Mouse (Mus musculus) bone marrow macrophage, adult 2 months (primary cell): ENCODE results near the gene Lgi4. TPM values are rescaled to one million over a fixed set of nuclear protein-coding genes. Genes with fewer than 3 reads are reported as not detected.
A peak's percentile ranks its signal among the peaks of the same experiment; 100 is the strongest.

Source experiments
- H3K27ac ChIP-seq: 2 replicates; pipeline ENCODE4 v1.5.1; 2012; ENCODE audit warnings: low read depth, low read length; ENCODE audit not compliant: insufficient read depth
- H3K4me1 ChIP-seq: 2 replicates; pipeline ENCODE4 v1.6.1; 2012; ENCODE audit warnings: low read length; ENCODE audit not compliant: control insufficient read depth, insufficient read depth
- H3K4me3 ChIP-seq: 2 replicates; pipeline ENCODE4 v1.5.1; 2012; ENCODE audit warnings: mild to moderate bottlenecking, low read length, moderate library complexity; ENCODE audit not compliant: insufficient read depth
- CTCF ChIP-seq: IDR thresholded peaks from 2 replicates; pipeline ENCODE4 v1.5.1; 2012; ENCODE audit warnings: low read depth, mild to moderate bottlenecking, low read length, moderate library complexity
- POLR2A ChIP-seq: IDR thresholded peaks from 2 replicates; pipeline ENCODE4 v1.6.1; 2012; ENCODE audit warnings: mild to moderate bottlenecking, low read depth, low read length, borderline replicate concordance
- polyA plus RNA-seq: library from polyadenylated mRNA; stranded (reverse); fragments of >200 nt; gene quantifications from 2 replicates; pipeline ENCODE4 v1.2.4, GENCODE M21; 2012; ENCODE audit not compliant: missing spikeins, insufficient read depth, insufficient read length

The Lgi4 gene
- polyA plus RNA-seq, 1 experiment: 0.78 TPM

- H3K27ac ChIP-seq: no peak overlapping the region
These were observed 22.2 kb upstream of the Lgi4 start for GRCm38 (mm10) chr7:31036917-31037316.

GRCm38 (mm10) chr7:31037675-31038074, 21.5 kb upstream of the Lgi4 start:
- TF ChIP-seq POLR2A: no peak
- TF ChIP-seq CTCF: no peak
- Histone ChIP-seq H3K27ac (no peak overlapping the region), H3K4me1 (peaks cover 54% of the 10 kb centered on the region), H3K4me3 (0 out of 2 replicates have a peak overlapping the region, but pooled peaks have one; percentile 5)

More at GRCm38 (mm10) chr7:31036917-31037316, 22.2 kb upstream of the Lgi4 start:
- Histone ChIP-seq H3K4me3 (no peak overlapping the region), H3K4me1 (peaks cover 58% of the 10 kb centered on the region)
- TF ChIP-seq CTCF: no peak
- TF ChIP-seq POLR2A: no peak

DNA sequence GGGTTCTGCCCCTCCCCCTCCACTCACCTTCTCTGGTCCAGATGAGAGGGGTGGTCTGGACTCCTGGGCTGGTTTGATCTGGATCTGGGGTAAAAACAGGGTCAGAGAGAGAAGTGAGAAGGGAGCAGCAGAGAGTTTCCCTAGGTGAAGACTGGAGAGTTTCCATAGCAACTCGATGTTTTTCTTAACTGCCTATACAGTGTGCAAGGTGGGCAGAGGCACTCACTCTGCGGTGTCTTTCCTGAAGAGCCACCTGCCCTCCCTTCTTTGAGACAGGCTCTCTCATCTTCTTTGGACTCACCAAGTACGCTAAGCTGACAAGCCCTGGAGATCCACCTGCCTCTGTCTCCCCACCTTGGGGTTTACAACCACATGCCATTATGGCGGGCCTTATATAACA, 20.1 kb upstream of the Lgi4 start:
- TF ChIP-seq POLR2A: no peak
- TF ChIP-seq CTCF: no peak
- peaks cover 43% of the 10 kb centered on the region for H3K4me1 ChIP-seq
- no peak overlapping the region for H3K4me3 ChIP-seq
- no peak overlapping the region for H3K27ac ChIP-seq

- no peak overlapping the region; the same call in 1 of the 2 replicates for H3K27ac ChIP-seq
- TF ChIP-seq POLR2A (no peak), CTCF (no peak)
- H3K4me1 ChIP-seq: peaks cover 31% of the 10 kb centered on the region
- peak overlapping the region; percentile 73 for H3K4me3 ChIP-seq
These were observed 18.7 kb upstream of the Lgi4 start for GRCm38 (mm10) chr7:31040281-31041022.

DNA sequence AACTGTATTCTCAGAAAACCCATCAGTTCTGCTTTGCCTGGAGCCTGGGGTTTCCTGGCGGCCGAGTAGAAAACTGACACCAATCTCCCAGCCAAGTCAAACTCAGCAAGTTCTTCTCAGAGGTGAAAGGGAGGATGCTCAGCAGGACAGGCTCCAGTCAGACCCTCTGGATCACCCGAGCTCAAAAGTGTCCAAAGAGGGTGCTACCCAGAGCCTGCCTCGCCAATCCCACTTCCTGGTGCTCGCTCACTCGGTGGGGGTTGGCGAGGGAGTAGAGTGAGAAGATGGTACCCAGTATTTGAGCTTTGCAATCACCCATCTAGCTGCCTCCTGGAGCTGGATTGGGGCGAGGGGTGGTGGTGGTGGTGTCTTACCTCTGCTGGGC, 18.1 kb upstream of the Lgi4 start:
- Histone ChIP-seq H3K4me1 (peaks cover 30% of the 10 kb centered on the region), H3K4me3 (peak overlapping the region; percentile 73), H3K27ac (peak overlapping the region; percentile 76)
- TF ChIP-seq CTCF (no peak), POLR2A (no peak)

- H3K4me3 ChIP-seq: peak overlapping the region; percentile 73
- peaks cover 25% of the 10 kb centered on the region for H3K4me1 ChIP-seq
- TF ChIP-seq CTCF: no peak
- TF ChIP-seq POLR2A: no peak
- peak overlapping the region; percentile 76 for H3K27ac ChIP-seq
These were observed 17.4 kb upstream of the Lgi4 start for GRCm38 (mm10) chr7:31041662-31042315.

DNA sequence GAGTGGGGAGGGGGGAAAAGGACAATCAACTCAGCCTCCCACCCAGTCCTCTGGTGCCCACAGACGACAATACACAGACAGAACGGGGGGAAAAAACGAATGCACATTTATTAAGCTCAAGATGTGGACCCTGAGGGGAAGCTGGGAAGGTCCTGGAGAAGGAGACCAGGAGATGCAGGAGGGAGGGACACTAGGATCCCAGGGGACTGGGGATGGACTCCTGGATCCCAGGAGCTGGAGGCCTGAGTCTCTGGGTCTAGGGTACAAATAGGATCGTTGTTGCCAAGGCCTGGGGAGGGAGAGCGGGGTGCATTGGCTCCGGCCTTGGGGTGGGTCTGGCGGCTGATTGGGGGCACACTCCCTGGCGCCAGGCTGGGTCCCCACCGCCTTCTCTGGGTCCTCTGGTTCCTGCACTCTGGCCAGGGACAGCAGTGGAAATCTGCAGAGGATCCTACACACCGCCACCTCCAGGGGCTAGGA, 16.7 kb upstream of the Lgi4 start, which contains the start of gene Fxyd5:
Fxyd5 (minus strand) TSS at position 51 of the 480 bp plus-strand sequence.
- Histone ChIP-seq H3K4me1 (peaks cover 20% of the 10 kb centered on the region), H3K27ac (peak within 1 kb of the TSS; percentile 76), H3K4me3 (peak within 1 kb of the TSS; percentile 73)
- TF ChIP-seq CTCF (no peak), POLR2A (no peak)

DNA sequence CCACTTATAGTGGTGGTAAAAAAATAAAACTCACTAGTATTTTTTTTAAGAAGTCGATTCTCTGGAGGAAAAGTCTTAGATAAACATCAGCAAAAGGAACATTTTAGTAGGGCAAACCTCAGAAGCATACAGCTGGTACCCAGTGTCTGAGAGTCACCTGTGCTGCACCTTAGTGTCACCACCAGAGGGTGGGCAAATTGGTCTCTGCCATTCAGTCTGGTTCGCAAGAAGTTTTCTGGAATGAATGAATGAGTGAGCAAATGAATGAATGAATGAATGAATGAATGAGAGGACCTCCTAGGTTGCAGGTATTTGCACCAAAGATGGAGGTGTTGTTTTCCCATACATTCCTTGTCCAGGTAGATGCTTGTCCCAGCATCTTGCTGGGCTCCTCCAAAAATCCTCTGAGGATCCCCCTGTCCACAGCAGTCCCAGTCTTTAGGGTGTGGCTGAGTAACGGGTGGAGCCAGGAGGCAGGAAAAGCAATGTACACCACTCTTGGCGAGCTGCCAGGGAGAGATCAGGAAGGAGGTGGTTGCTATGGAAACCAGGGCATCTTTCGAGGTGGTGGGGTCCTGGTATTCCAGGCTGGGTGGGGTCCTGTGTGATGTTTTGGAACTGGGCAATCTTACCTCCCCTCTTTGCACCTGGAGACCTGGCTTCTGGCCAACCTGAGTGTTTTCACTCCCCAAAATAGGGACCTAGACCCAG, 9.9 kb upstream of the Lgi4 start:
- Histone ChIP-seq H3K4me1 (0 out of 2 replicates have a peak, but pooled peaks cover 3% of the 10 kb centered on the region), H3K4me3 (no peak overlapping the region), H3K27ac (no peak overlapping the region)
- TF ChIP-seq CTCF (no peak), POLR2A (no peak)

GRCm38 (mm10) chr7:31049846-31050281, 9.3 kb upstream of the Lgi4 start:
- Histone ChIP-seq H3K4me1 (0 out of 2 replicates have a peak, but pooled peaks cover 3% of the 10 kb centered on the region), H3K4me3 (no peak overlapping the region), H3K27ac (no peak overlapping the region)
- TF ChIP-seq CTCF: no peak
- no peak for TF ChIP-seq POLR2A

DNA sequence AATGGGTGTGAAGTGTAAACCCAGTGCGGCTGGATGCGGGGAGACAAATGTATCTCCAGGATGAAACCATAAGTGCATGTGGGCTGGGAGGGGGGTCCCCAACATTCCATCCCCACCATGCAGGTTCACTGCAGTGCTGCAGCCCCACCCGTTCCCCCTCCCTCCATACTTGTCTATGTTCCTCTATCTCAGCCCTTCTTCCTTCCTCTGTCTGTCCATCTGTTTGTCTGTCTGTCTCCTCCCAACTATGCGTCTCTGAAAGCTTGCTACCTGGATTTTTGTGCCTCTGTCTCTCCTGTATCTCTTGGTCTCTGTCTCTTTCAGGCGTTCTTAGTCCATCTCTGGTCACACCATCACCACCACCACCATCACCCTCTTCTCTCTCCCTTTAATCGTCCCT, 8.7 kb upstream of the Lgi4 start:
- Histone ChIP-seq H3K27ac (no peak overlapping the region), H3K4me3 (no peak overlapping the region), H3K4me1 (0 out of 2 replicates have a peak, but pooled peaks cover 3% of the 10 kb centered on the region)
- TF ChIP-seq POLR2A: no peak
- TF ChIP-seq CTCF: no peak
